Mouse (Mus musculus): ENCODE measurements around the gene Sdc3. TPM values are rescaled to one million over a fixed set of nuclear protein-coding genes. Genes with fewer than 3 reads are reported as not detected.

The Sdc3 gene
- polyA plus RNA-seq, 1 experiment from 2014 or later = 35.7 TPM

GRCm38 (mm10) chr4:130865460-130865859, 73.1 kb downstream of the Sdc3 start:
- ATAC-seq (ENCODE audit: low read depth) (no peak), DNase-seq (ENCODE audit: low spot score) (no peak)
- 24% methylated on average over 4 of the region's 9 CpGs for WGBS
- Histone ChIP-seq H3K36me3 (ENCODE audit: control insufficient read depth, insufficient read depth, low read length) (no peaks in the 10 kb centered on the region), H3K27ac (replicated peaks; ENCODE audit: low read depth, low read length) (no peak overlapping the region), H3K9ac (ENCODE audit: low read depth, low read length) (no peak overlapping the region), H3K4me1 (ENCODE audit: control insufficient read depth, insufficient read depth, low read length) (peaks cover 11% of the 10 kb centered on the region), H3K9me3 (ENCODE audit: control insufficient read depth, low read length) (no peaks in the 10 kb centered on the region), H3K4me3 (ENCODE audit: low read depth, low read length) (no peak overlapping the region), H3K4me2 (ENCODE audit: low read depth, low read length) (no peak overlapping the region), H3K27me3 (replicated peaks; ENCODE audit: control insufficient read depth, insufficient read depth, low read length) (peaks cover 7% of the 10 kb centered on the region; the same call in 1 of the 2 replicates)

- no peak overlapping the region for H3K4me2 ChIP-seq (ENCODE audit: low read depth, low read length)
- DNase-seq (ENCODE audit: low spot score) = peak; percentile 71
- H3K9ac ChIP-seq (ENCODE audit: low read depth, low read length) = no peak overlapping the region
- H3K36me3 ChIP-seq (ENCODE audit: control insufficient read depth, insufficient read depth, low read length) = no peaks in the 10 kb centered on the region
- ATAC-seq (ENCODE audit: low read depth) = peak; percentile 13; the same call in 1 of the 2 replicates
- no peak overlapping the region for H3K27ac ChIP-seq (replicated peaks; ENCODE audit: low read depth, low read length)
- H3K9me3 ChIP-seq (ENCODE audit: control insufficient read depth, low read length) = no peaks in the 10 kb centered on the region
- peaks cover 11% of the 10 kb centered on the region for H3K4me1 ChIP-seq (ENCODE audit: control insufficient read depth, insufficient read depth, low read length)
- no peak overlapping the region for H3K4me3 ChIP-seq (ENCODE audit: low read depth, low read length)
- peaks cover 3% of the 10 kb centered on the region; the same call in 1 of the 2 replicates for H3K27me3 ChIP-seq (replicated peaks; ENCODE audit: control insufficient read depth, insufficient read depth, low read length)
- WGBS = 34% methylated on average over 7 of the region's 8 CpGs
These were observed 73.6 kb downstream of the Sdc3 start for GRCm38 (mm10) chr4:130865901-130866371.

GRCm38 (mm10) chr4:130867940-130868339, 75.6 kb downstream of the Sdc3 start:
- WGBS = 66% methylated on average over 6 of the region's 6 CpGs
- Histone ChIP-seq H3K27me3 (replicated peaks; ENCODE audit: control insufficient read depth, insufficient read depth, low read length) (no peaks in the 10 kb centered on the region; the same call in 1 of the 2 replicates), H3K4me2 (ENCODE audit: low read depth, low read length) (no peak overlapping the region), H3K9me3 (ENCODE audit: control insufficient read depth, low read length) (no peaks in the 10 kb centered on the region), H3K4me3 (ENCODE audit: low read depth, low read length) (no peak overlapping the region), H3K36me3 (ENCODE audit: control insufficient read depth, insufficient read depth, low read length) (no peaks in the 10 kb centered on the region), H3K9ac (ENCODE audit: low read depth, low read length) (no peak overlapping the region), H3K4me1 (ENCODE audit: control insufficient read depth, insufficient read depth, low read length) (peaks cover 8% of the 10 kb centered on the region), H3K27ac (replicated peaks; ENCODE audit: low read depth, low read length) (no peak overlapping the region)
- ATAC-seq (ENCODE audit: low read depth) = 0 out of 2 replicates have a peak, but pooled peaks have one; percentile 21
- DNase-seq (ENCODE audit: low spot score) = no peak

GRCm38 (mm10) chr4:130868803-130869202, 76.5 kb downstream of the Sdc3 start:
- Histone ChIP-seq H3K9me3 (ENCODE audit: control insufficient read depth, low read length) (no peaks in the 10 kb centered on the region), H3K27me3 (replicated peaks; ENCODE audit: control insufficient read depth, insufficient read depth, low read length) (no peaks in the 10 kb centered on the region), H3K4me1 (ENCODE audit: control insufficient read depth, insufficient read depth, low read length) (peaks cover 8% of the 10 kb centered on the region), H3K4me2 (ENCODE audit: low read depth, low read length) (no peak overlapping the region), H3K27ac (replicated peaks; ENCODE audit: low read depth, low read length) (no peak overlapping the region), H3K4me3 (ENCODE audit: low read depth, low read length) (no peak overlapping the region), H3K9ac (ENCODE audit: low read depth, low read length) (no peak overlapping the region), H3K36me3 (ENCODE audit: control insufficient read depth, insufficient read depth, low read length) (no peaks in the 10 kb centered on the region)
- WGBS = 57% methylated on average over 5 of the region's 5 CpGs
- DNase-seq (ENCODE audit: low spot score) (no peak), ATAC-seq (ENCODE audit: low read depth) (no peak)

- H3K4me3 ChIP-seq (ENCODE audit: low read depth, low read length) = no peak overlapping the region
- no peak overlapping the region for H3K27ac ChIP-seq (replicated peaks; ENCODE audit: low read depth, low read length)
- no peaks in the 10 kb centered on the region for H3K36me3 ChIP-seq (ENCODE audit: control insufficient read depth, insufficient read depth, low read length)
- WGBS = 39% methylated on average over 11 of the region's 11 CpGs
- H3K27me3 ChIP-seq (replicated peaks; ENCODE audit: control insufficient read depth, insufficient read depth, low read length) = 0 out of 2 replicates have a peak, but pooled peaks cover 5% of the 10 kb centered on the region
- DNase-seq (ENCODE audit: low spot score) = no peak
- no peaks in the 10 kb centered on the region for H3K9me3 ChIP-seq (ENCODE audit: control insufficient read depth, low read length)
- ATAC-seq (ENCODE audit: low read depth) = no peak
- peaks cover 10% of the 10 kb centered on the region for H3K4me1 ChIP-seq (ENCODE audit: control insufficient read depth, insufficient read depth, low read length)
- no peak overlapping the region for H3K9ac ChIP-seq (ENCODE audit: low read depth, low read length)
- H3K4me2 ChIP-seq (ENCODE audit: low read depth, low read length) = no peak overlapping the region
These were observed 80.1 kb downstream of the Sdc3 start for GRCm38 (mm10) chr4:130872414-130872813.

- H3K36me3 ChIP-seq (ENCODE audit: control insufficient read depth, insufficient read depth, low read length) = no peaks in the 10 kb centered on the region
- no peak overlapping the region for H3K4me2 ChIP-seq (ENCODE audit: low read depth, low read length)
- no peak for DNase-seq (ENCODE audit: low spot score)
- H3K9ac ChIP-seq (ENCODE audit: low read depth, low read length) = no peak overlapping the region
- H3K27me3 ChIP-seq (replicated peaks; ENCODE audit: control insufficient read depth, insufficient read depth, low read length) = 0 out of 2 replicates have a peak, but pooled peaks cover 5% of the 10 kb centered on the region
- peaks cover 17% of the 10 kb centered on the region for H3K4me1 ChIP-seq (ENCODE audit: control insufficient read depth, insufficient read depth, low read length)
- no peak overlapping the region for H3K27ac ChIP-seq (replicated peaks; ENCODE audit: low read depth, low read length)
- H3K4me3 ChIP-seq (ENCODE audit: low read depth, low read length) = no peak overlapping the region
- 89% methylated on average over 5 of the region's 5 CpGs for WGBS
- H3K9me3 ChIP-seq (ENCODE audit: control insufficient read depth, low read length) = no peaks in the 10 kb centered on the region
- ATAC-seq (ENCODE audit: low read depth) = no peak
These were observed 81.1 kb downstream of the Sdc3 start for GRCm38 (mm10) chr4:130873440-130873839.

- ATAC-seq (ENCODE audit: low read depth) (peak; percentile 27; the same call in 1 of the 2 replicates), DNase-seq (ENCODE audit: low spot score) (peak; percentile 94)
- Histone ChIP-seq H3K27me3 (replicated peaks; ENCODE audit: control insufficient read depth, insufficient read depth, low read length) (0 out of 2 replicates have a peak, but pooled peaks cover 5% of the 10 kb centered on the region), H3K27ac (replicated peaks; ENCODE audit: low read depth, low read length) (no peak overlapping the region), H3K9me3 (ENCODE audit: control insufficient read depth, low read length) (no peaks in the 10 kb centered on the region), H3K9ac (ENCODE audit: low read depth, low read length) (no peak overlapping the region), H3K4me3 (ENCODE audit: low read depth, low read length) (no peak overlapping the region), H3K36me3 (ENCODE audit: control insufficient read depth, insufficient read depth, low read length) (no peaks in the 10 kb centered on the region), H3K4me1 (ENCODE audit: control insufficient read depth, insufficient read depth, low read length) (peaks cover 28% of the 10 kb centered on the region), H3K4me2 (ENCODE audit: low read depth, low read length) (no peak overlapping the region; the same call in 1 of the 2 replicates)
- 13% methylated on average over 10 of the region's 10 CpGs for WGBS
These were observed 82.3 kb downstream of the Sdc3 start for GRCm38 (mm10) chr4:130874601-130875000.

Other genes starting within 250 kb of the Sdc3 start
- 3.6 and 4.7 TPM in 2 replicates for gene Nkain1, start 218.4 kb upstream of the Sdc3 start, polyA plus RNA-seq (2014; fragmentation: Nextera tagmentation; extraction: Ambion mirVana)
- 70.4 and 78.8 TPM in 2 replicates for gene Pum1, start 129.2 kb upstream of the Sdc3 start, polyA plus RNA-seq (2014; fragmentation: Nextera tagmentation; extraction: Ambion mirVana)
- 74.2 and 76.1 TPM in 2 replicates for gene Laptm5, start 120.6 kb downstream of the Sdc3 start, polyA plus RNA-seq (2014; fragmentation: Nextera tagmentation; extraction: Ambion mirVana)
- 51.7 and 129 TPM in 2 replicates for gene Matn1, start 151.8 kb downstream of the Sdc3 start, polyA plus RNA-seq (2014; fragmentation: Nextera tagmentation; extraction: Ambion mirVana)